Mouse (Mus musculus) MEL (cell line): ENCODE measurements around the gene Nefh. TPM values are rescaled to one million over a fixed set of nuclear protein-coding genes. Genes with fewer than 3 reads are reported as not detected.
A peak's percentile ranks its signal among the peaks of the same experiment; 100 is the strongest.

ENCODE experiments used
- DNase-seq: peaks from one replicate; pipeline ENCODE4 v3.0.0; 2011; ENCODE audit warnings: low read depth, low spot score
- H3K27ac ChIP-seq: 2 replicates; pipeline ENCODE4 v1.5.1; 2012; ENCODE audit warnings: low read depth, mild to moderate bottlenecking, control low read depth, low read length, moderate library complexity; ENCODE audit not compliant: control insufficient read depth
- H3K27me3 ChIP-seq, 2 experiments: fragments of 150-350 bp in 1 of 2; sonication (generic) in 1 of 2; 2 replicates each; pipeline ENCODE4 v1.6.1; 2012; ENCODE audit warnings: low read length in 2 of 2, mild to moderate bottlenecking in 2 of 2, improper control_type of control experiment in 1 of 2, moderate library complexity in 1 of 2; ENCODE audit not compliant: insufficient read depth in 2 of 2, control insufficient read depth in 1 of 2
- H3K36me3 ChIP-seq, 2 experiments: 2 replicates each; pipeline ENCODE4 v1.6.1; 2012 to 2014; ENCODE audit warnings: low read length in 2 of 2, improper control_type of control experiment in 1 of 2, inconsistent platforms in 1 of 2, mild to moderate bottlenecking in 1 of 2; ENCODE audit not compliant: insufficient read depth in 2 of 2, control insufficient read depth in 1 of 2
- H3K4me1 ChIP-seq, 2 experiments: fragments of 150-350 bp in 1 of 2; sonication (generic) in 1 of 2; 2 replicates each; pipeline ENCODE4 v1.6.1; 2012; ENCODE audit warnings: low read length in 2 of 2, improper control_type of control experiment in 1 of 2, mild to moderate bottlenecking in 1 of 2; ENCODE audit not compliant: insufficient read depth in 2 of 2, control insufficient read depth in 1 of 2
- H3K4me3 ChIP-seq, 2 experiments: fragments of 150-350 bp in 1 of 2; sonication (generic) in 1 of 2; 2 replicates each; pipeline ENCODE4 v1.5.1; 2012; ENCODE audit warnings: low read depth in 2 of 2, low read length in 2 of 2, mild to moderate bottlenecking in 2 of 2, moderate library complexity in 2 of 2, control low read depth in 1 of 2, improper control_type of control experiment in 1 of 2; ENCODE audit not compliant: control insufficient read depth in 1 of 2, insufficient read depth in 1 of 2
- H3K79me2 ChIP-seq: 2 replicates; pipeline ENCODE4 v1.6.1; 2012; ENCODE audit warnings: mild to moderate bottlenecking, low read length, moderate library complexity; ENCODE audit not compliant: control insufficient read depth, poor library complexity, insufficient read depth
- H3K9ac ChIP-seq: 2 replicates; pipeline ENCODE4 v1.6.1; 2012; ENCODE audit warnings: low read depth, mild to moderate bottlenecking, control low read depth, low read length, moderate library complexity; ENCODE audit not compliant: control insufficient read depth, poor library complexity, severe bottlenecking
- H3K9me3 ChIP-seq: fragments of 150-350 bp; sonication (generic); replicated peaks from 2 replicates; pipeline ENCODE4 v1.6.1; 2012; ENCODE audit warnings: mild to moderate bottlenecking, low read length, improper control_type of control experiment, moderate library complexity; ENCODE audit not compliant: insufficient read depth
- CTCF ChIP-seq, 3 experiments: IDR thresholded peaks in 2 of 3; conservative IDR thresholded peaks in 1 of 3; 2 replicates each; pipeline ENCODE4 v1.5.1; 2011 to 2012; ENCODE audit warnings: low read length in 3 of 3, low read depth in 2 of 3, mild to moderate bottlenecking in 2 of 3, improper control_type of control experiment in 1 of 3, inconsistent platforms in 1 of 3, mixed read lengths in 1 of 3, moderate library complexity in 1 of 3; ENCODE audit not compliant: control insufficient read depth in 1 of 3, insufficient read depth in 1 of 3, poor library complexity in 1 of 3, severe bottlenecking in 1 of 3
- E2F4 ChIP-seq: IDR thresholded peaks from 2 replicates; pipeline ENCODE4 v1.6.1; 2011; ENCODE audit warnings: low read depth, low read length, improper control_type of control experiment, borderline replicate concordance
- ELF1 ChIP-seq: IDR thresholded peaks from 2 replicates; pipeline ENCODE4 v1.6.1; 2014; ENCODE audit warnings: low read depth, mild to moderate bottlenecking, inconsistent platforms, low read length, improper control_type of control experiment, moderate library complexity
- EP300 ChIP-seq, 2 experiments: IDR thresholded peaks; 2 replicates each; pipeline ENCODE4 v1.6.1; 2011; ENCODE audit warnings: improper control_type of control experiment in 2 of 2, low read length in 2 of 2, low read depth in 1 of 2, mild to moderate bottlenecking in 1 of 2
- GATA1 ChIP-seq: IDR thresholded peaks from 2 replicates; pipeline ENCODE4 v1.6.1; 2011; ENCODE audit warnings: low read depth, low read length, improper control_type of control experiment
- HCFC1 ChIP-seq: IDR thresholded peaks from 2 replicates; pipeline ENCODE4 v1.6.1; 2012; ENCODE audit warnings: low read depth, mild to moderate bottlenecking, inconsistent platforms, low read length, improper control_type of control experiment, moderate library complexity
- MAZ ChIP-seq: IDR thresholded peaks from 2 replicates; pipeline ENCODE4 v1.6.1; 2012; ENCODE audit warnings: low read depth, mild to moderate bottlenecking, inconsistent platforms, low read length, improper control_type of control experiment
- MXI1 ChIP-seq: IDR thresholded peaks from 2 replicates; pipeline ENCODE4 v1.6.1; 2011; ENCODE audit warnings: mild to moderate bottlenecking, low read depth, low read length, improper control_type of control experiment
- NELFE ChIP-seq: IDR thresholded peaks from 2 replicates; pipeline ENCODE4 v1.6.1; 2011; ENCODE audit warnings: low read depth, low read length, improper control_type of control experiment
- RAD21 ChIP-seq: IDR thresholded peaks from 2 replicates; pipeline ENCODE4 v1.6.1; 2011; ENCODE audit warnings: mild to moderate bottlenecking, low read depth, low read length, improper control_type of control experiment
- TBP ChIP-seq: IDR thresholded peaks from 2 replicates; pipeline ENCODE4 v1.8.0; 2011; ENCODE audit warnings: low read depth, low read length, improper control_type of control experiment
- TCF12 ChIP-seq: IDR thresholded peaks from 2 replicates; pipeline ENCODE4 v1.6.1; 2014; ENCODE audit warnings: low read depth, mild to moderate bottlenecking, inconsistent platforms, low read length, improper control_type of control experiment, moderate library complexity
- ZC3H11A ChIP-seq: IDR thresholded peaks from 2 replicates; pipeline ENCODE4 v1.6.1; 2012; ENCODE audit warnings: low read depth, mild to moderate bottlenecking, inconsistent platforms, low read length, improper control_type of control experiment
- ZMIZ1 ChIP-seq: IDR thresholded peaks from 2 replicates; pipeline ENCODE4 v1.6.1; 2012; ENCODE audit warnings: low read depth, mild to moderate bottlenecking, inconsistent platforms, low read length, improper control_type of control experiment, moderate library complexity
- ZNF384 ChIP-seq: IDR thresholded peaks from 2 replicates; pipeline ENCODE4 v1.6.1; 2012; ENCODE audit warnings: low read depth, mild to moderate bottlenecking, inconsistent platforms, low read length, improper control_type of control experiment
- polyA plus RNA-seq, 2 experiments: library from polyadenylated mRNA; stranded (reverse) in 1 of 2; unstranded in 1 of 2; fragments of >175 nt in 1 of 2; fragments of >200 nt in 1 of 2; gene quantifications; 2 replicates each; pipeline versions ENCODE4 v1.2.1 to v1.2.4; 2012; ENCODE audit warnings: low replicate concordance in 2 of 2, low read depth in 1 of 2; ENCODE audit not compliant: insufficient read length in 2 of 2, insufficient read depth in 1 of 2, missing spikeins in 1 of 2
- total RNA-seq: library from RNA; depleted of rRNA; stranded (reverse); fragments of 300-350 nt; gene quantifications from 2 replicates; pipeline ENCODE4 v1.2.3, GENCODE M21; 2012

Gene Nefh
- total and polyA plus RNA-seq, 3 experiments, result 0.03 TPM; not detected in 2

DNA sequence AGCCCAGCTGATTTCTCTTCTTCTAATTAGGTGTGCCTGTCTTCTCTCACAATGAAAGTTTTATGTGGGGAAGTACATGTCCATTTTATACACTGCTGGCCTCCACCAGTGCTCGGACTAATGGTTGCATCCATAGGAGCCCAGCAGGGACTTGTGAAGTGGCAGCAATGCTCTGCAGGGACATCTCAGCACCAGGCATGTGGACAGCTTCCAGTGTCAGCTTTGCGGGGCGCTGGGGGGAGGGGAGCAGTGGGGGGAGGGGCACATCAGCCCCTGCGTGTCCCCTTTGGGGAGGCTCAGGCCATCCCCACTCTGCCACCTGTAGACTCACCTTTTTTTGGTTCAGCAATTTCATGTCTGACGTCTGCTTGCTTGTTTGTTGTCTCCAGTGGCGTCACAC lies 5.5 kb upstream of the Nefh start:
- Histone ChIP-seq H3K4me3 (no peak overlapping the region), H3K4me1 (no peaks in the 10 kb centered on the region; a peak in 1 of 4 replicates), H3K27ac (no peak overlapping the region), H3K9ac (no peak overlapping the region), H3K9me3 (no peaks in the 10 kb centered on the region), H3K27me3 (peaks cover 0 to 2% of the 10 kb centered on the region in 2 experiments; a peak in 3 of 4 replicates), H3K36me3 (no peaks in the 10 kb centered on the region), H3K79me2 (no peaks in the 10 kb centered on the region)
- DNase-seq, result no peak
- TF ChIP-seq ZC3H11A (no peak), TCF12 (no peak), CTCF (IDR thresholded peaks at IDR 0.05 in 2 of 3, conservative IDR thresholded peaks at IDR 0.05 in 1 of 3; ENCODE audit: control insufficient read depth in 1 of 3, insufficient read depth in 1 of 3, low read depth in 2 of 3, low read length in 3 of 3, poor library complexity in 1 of 3, severe bottlenecking in 1 of 3) (no peak), NELFE (no peak), HCFC1 (no peak)

DNA sequence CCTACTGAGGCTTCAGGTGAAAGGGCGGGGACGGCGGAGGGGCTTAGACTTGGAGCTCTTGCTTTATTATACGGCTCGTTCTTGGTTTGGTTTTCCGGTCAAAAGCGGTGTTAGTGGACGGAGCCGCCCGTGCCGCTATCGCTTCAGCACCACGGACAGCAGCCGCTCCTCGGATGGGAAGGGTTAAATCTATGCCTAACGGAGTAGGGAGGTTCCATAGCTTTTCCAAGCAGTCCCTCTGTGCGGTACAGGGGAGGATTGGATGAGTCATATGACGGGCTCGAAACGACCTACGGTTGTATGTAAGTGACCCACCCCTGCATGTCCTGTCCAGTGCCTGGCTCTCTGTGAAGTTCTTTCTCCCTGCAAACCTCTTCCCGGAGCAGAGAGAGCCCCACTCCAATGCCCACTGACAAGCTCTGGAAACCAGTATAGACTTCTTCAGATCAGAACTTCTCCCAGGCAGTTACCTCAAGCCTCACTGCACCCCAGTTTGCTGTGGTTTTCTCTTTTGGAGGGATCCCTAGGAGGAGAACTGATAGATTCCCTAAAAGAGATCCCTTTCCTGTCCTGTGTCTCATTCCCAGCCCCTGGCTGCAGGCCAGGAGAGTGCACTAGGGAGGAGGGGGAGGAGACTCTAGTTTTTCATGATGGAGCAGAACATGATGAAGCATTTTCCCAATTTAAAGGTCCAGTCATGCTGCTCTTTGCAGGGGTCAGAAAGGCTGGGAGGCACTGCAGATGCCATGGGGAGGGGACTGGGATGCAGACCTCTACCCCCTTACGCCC lies 1.6 kb upstream of the Nefh start:
- peak; percentile 38 for DNase-seq
- Histone ChIP-seq H3K9me3 (no peaks in the 10 kb centered on the region), H3K27me3 (peaks cover 0 to 2% of the 10 kb centered on the region in 2 experiments; a peak in 2 of 4 replicates), H3K36me3 (no peaks in the 10 kb centered on the region), H3K9ac (no peak overlapping the region), H3K79me2 (no peaks in the 10 kb centered on the region), H3K27ac (no peak overlapping the region), H3K4me1 (no peaks in the 10 kb centered on the region; a peak in 1 of 4 replicates), H3K4me3 (no peak overlapping the region)
- TF ChIP-seq TBP (no peak), E2F4 (no peak)

GRCm38 (mm10) chr11:4948792-4949191 lies 928 bp upstream of the Nefh start:
- Histone ChIP-seq H3K4me3 (no peak overlapping the region), H3K9me3 (no peaks in the 10 kb centered on the region), H3K27me3 (peaks cover 0 to 2% of the 10 kb centered on the region in 2 experiments; a peak in 2 of 4 replicates), H3K36me3 (no peaks in the 10 kb centered on the region), H3K4me1 (no peaks in the 10 kb centered on the region; a peak in 1 of 4 replicates), H3K79me2 (no peaks in the 10 kb centered on the region)
- no peak for TF ChIP-seq GATA1
- TF ChIP-seq TCF12, result no peak
- no peak for TF ChIP-seq ZMIZ1
- TF ChIP-seq ZNF384, result no peak
- no peak for TF ChIP-seq MAZ
- TF ChIP-seq RAD21, result no peak
- no peak for TF ChIP-seq MXI1
- no peak for TF ChIP-seq ELF1
- TF ChIP-seq EP300 (IDR thresholded peaks at IDR 0.05; ENCODE audit: low read depth in 1 of 2, low read length in 2 of 2), result no peak
- TF ChIP-seq, all 39 proteins: peak for 0
- no peak for DNase-seq
- Histone ChIP-seq H3K27ac (no peak overlapping the region), H3K9ac (no peak overlapping the region)
